Mouse (Mus musculus): ENCODE data around the gene Pik3ap1. TPM values are rescaled to one million over a fixed set of nuclear protein-coding genes. Genes with fewer than 3 reads are reported as not detected.
"Not testable (repeated sequence)": the region's sequence is repeated elsewhere in the genome, so short reads cannot be mapped to it uniquely, and the experiment has no call there.

The Pik3ap1 gene
- polyA plus RNA-seq (2012; rRNA removed) (1.8 and 2.2 TPM in 2 replicates), polyA plus RNA-seq (2014; fragmentation: Nextera tagmentation; extraction: Ambion mirVana) (2.3 and 3.1 TPM in 2 replicates)

DNA sequence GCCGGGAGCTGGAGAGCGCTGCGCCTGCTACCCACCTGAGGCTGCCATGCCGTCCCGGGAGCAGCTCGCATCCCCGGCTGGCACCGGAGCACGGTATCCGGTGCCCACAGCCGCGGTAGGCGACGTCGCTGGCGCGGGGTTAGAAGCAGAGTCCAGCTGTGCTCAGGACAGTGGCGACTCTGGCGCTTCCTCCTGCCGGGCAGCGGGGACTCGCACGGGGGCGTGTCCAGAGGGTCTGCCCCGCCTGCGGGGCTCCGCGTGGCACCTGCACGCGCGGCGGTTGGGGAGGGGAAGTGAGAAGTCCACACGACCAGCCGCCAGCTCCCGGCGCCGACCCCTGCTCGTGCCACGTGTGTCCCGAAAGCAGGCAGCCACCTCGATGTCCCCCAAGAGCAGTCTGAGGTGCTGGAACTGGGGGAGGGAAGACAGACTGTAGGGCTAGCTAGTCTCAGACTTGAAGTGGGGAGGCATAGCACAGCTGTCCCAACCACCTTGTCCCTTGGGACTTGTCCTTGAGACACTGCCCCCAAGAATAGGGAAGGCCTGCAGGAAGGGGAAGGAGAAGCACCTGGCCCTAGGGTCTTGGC lies at the start of gene Pik3ap1:
Pik3ap1 (minus strand) TSS at position 181 of the 587 bp plus-strand sequence.
- H3K27me3 ChIP-seq (ENCODE audit: control insufficient read depth, insufficient read depth, low read length) = peaks cover 11% of the 10 kb centered on the region
- H3K4me3 ChIP-seq (replicated peaks; ENCODE audit: low read length) = peak within 1 kb of the TSS; percentile 48
- H3K9me3 ChIP-seq (ENCODE audit: control insufficient read depth, low read length) = no peaks in the 10 kb centered on the region
- H3K36me3 ChIP-seq (ENCODE audit: control insufficient read depth, insufficient read depth, low read length) = no peaks in the 10 kb centered on the region
- H3K27ac ChIP-seq (replicated peaks; ENCODE audit: low read depth, low read length) = no peak within 1 kb of the TSS
- TF ChIP-seq POLR2A (IDR thresholded peaks at IDR 0.05; ENCODE audit: borderline replicate concordance, extremely low read depth, insufficient read depth, insufficient read length) = no peak
- ATAC-seq (ENCODE audit: low FRiP score, low read depth) (no peak), DNase-seq (ENCODE audit: low spot score) (no peak)
- under 1% methylated on average over 34 of the region's 41 CpGs for WGBS
- H3K9ac ChIP-seq (ENCODE audit: low read depth, low read length, severe bottlenecking) = peak within 1 kb of the TSS; percentile 44
- H3K4me2 ChIP-seq (replicated peaks; ENCODE audit: low read depth, low read length, severe bottlenecking) = peak within 1 kb of the TSS; percentile 95
- peaks cover 5% of the 10 kb centered on the region for H3K4me1 ChIP-seq (ENCODE audit: control insufficient read depth, insufficient read depth, low read length)

DNA sequence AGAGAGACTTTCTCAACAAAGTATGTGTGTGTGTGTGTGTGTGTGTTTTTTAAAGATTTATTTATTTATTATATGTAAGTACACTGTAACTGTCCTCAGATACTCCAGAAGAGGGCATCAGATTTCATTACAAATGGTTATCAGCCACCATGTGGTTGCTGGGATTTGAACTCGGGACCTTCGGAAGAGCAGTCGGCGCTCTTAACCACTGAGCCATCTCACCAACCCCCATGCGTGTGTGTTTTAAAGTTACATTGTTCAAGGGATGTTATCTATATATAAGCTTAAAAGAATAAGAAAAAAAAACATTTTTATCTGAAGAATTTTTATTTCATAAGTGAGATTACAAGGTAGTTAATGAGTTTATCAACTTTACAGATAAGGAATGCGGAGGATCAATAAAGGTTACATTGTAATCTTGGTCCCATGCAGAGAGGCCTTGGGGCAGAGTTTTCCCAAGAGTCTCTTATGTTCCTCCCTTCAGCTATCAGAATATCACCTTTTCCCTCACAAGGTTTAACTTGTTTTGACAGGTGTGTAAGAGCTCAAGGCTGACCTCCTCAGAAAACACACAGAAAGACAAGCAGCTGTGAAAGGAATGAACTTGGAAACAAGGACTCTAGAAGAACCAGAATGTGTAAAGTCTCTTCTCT lies 46.7 kb upstream of the Pik3ap1 start:
- not testable (repeated sequence) for H3K4me1 ChIP-seq (ENCODE audit: control insufficient read depth, insufficient read depth, low read length); ATAC-seq (ENCODE audit: low FRiP score, low read depth); H3K36me3 ChIP-seq (ENCODE audit: control insufficient read depth, insufficient read depth, low read length); H3K9ac ChIP-seq (ENCODE audit: low read depth, low read length, severe bottlenecking); H3K27ac ChIP-seq (replicated peaks; ENCODE audit: low read depth, low read length); DNase-seq (ENCODE audit: low spot score); H3K27me3 ChIP-seq (ENCODE audit: control insufficient read depth, insufficient read depth, low read length); H3K4me2 ChIP-seq (replicated peaks; ENCODE audit: low read depth, low read length, severe bottlenecking); H3K9me3 ChIP-seq (ENCODE audit: control insufficient read depth, low read length); H3K4me3 ChIP-seq (replicated peaks; ENCODE audit: low read length)
- no CpG with 5 or more reads among the region's 6 CpGs for WGBS

GRCm38 (mm10) chr19:41425927-41426772 lies 41.2 kb upstream of the Pik3ap1 start:
- not testable (repeated sequence) for H3K4me2 ChIP-seq (replicated peaks; ENCODE audit: low read depth, low read length, severe bottlenecking); H3K4me1 ChIP-seq (ENCODE audit: control insufficient read depth, insufficient read depth, low read length)
- no CpG with 5 or more reads among the region's 8 CpGs for WGBS

GRCm38 (mm10) chr19:41421264-41421663 lies 36.4 kb upstream of the Pik3ap1 start:
- no peaks in the 10 kb centered on the region for H3K4me1 ChIP-seq (ENCODE audit: control insufficient read depth, insufficient read depth, low read length)
- H3K27ac ChIP-seq (replicated peaks; ENCODE audit: low read depth, low read length) = no peak overlapping the region
- H3K9me3 ChIP-seq (ENCODE audit: control insufficient read depth, low read length) = no peaks in the 10 kb centered on the region
- 46% methylated on average over 2 of the region's 2 CpGs for WGBS
- no peak for DNase-seq (ENCODE audit: low spot score)
- H3K9ac ChIP-seq (ENCODE audit: low read depth, low read length, severe bottlenecking) = no peak overlapping the region
- no peaks in the 10 kb centered on the region for H3K27me3 ChIP-seq (ENCODE audit: control insufficient read depth, insufficient read depth, low read length)
- H3K4me2 ChIP-seq (replicated peaks; ENCODE audit: low read depth, low read length, severe bottlenecking) = no peak overlapping the region
- no peak for ATAC-seq (ENCODE audit: low FRiP score, low read depth)
- H3K36me3 ChIP-seq (ENCODE audit: control insufficient read depth, insufficient read depth, low read length) = no peaks in the 10 kb centered on the region
- no peak for TF ChIP-seq POLR2A (IDR thresholded peaks at IDR 0.05; ENCODE audit: borderline replicate concordance, extremely low read depth, insufficient read depth, insufficient read length)
- no peak overlapping the region for H3K4me3 ChIP-seq (replicated peaks; ENCODE audit: low read length)

More at GRCm38 (mm10) chr19:41425927-41426772, 41.2 kb upstream of the Pik3ap1 start:
- H3K9me3 ChIP-seq (ENCODE audit: control insufficient read depth, low read length); ATAC-seq (ENCODE audit: low FRiP score, low read depth); H3K27ac ChIP-seq (replicated peaks; ENCODE audit: low read depth, low read length); H3K27me3 ChIP-seq (ENCODE audit: control insufficient read depth, insufficient read depth, low read length); H3K9ac ChIP-seq (ENCODE audit: low read depth, low read length, severe bottlenecking); H3K36me3 ChIP-seq (ENCODE audit: control insufficient read depth, insufficient read depth, low read length); DNase-seq (ENCODE audit: low spot score); H3K4me3 ChIP-seq (replicated peaks; ENCODE audit: low read length): not testable (repeated sequence)

GRCm38 (mm10) chr19:41418786-41419185 lies 33.9 kb upstream of the Pik3ap1 start:
- no peak overlapping the region for H3K27ac ChIP-seq (replicated peaks; ENCODE audit: low read depth, low read length)
- no peak overlapping the region for H3K4me2 ChIP-seq (replicated peaks; ENCODE audit: low read depth, low read length, severe bottlenecking)
- H3K4me1 ChIP-seq (ENCODE audit: control insufficient read depth, insufficient read depth, low read length) = no peaks in the 10 kb centered on the region
- WGBS = 71% methylated on average over 2 of the region's 2 CpGs
- ATAC-seq (ENCODE audit: low FRiP score, low read depth) = no peak
- H3K36me3 ChIP-seq (ENCODE audit: control insufficient read depth, insufficient read depth, low read length) = no peaks in the 10 kb centered on the region
- TF ChIP-seq POLR2A (IDR thresholded peaks at IDR 0.05; ENCODE audit: borderline replicate concordance, extremely low read depth, insufficient read depth, insufficient read length) = no peak
- no peak for DNase-seq (ENCODE audit: low spot score)
- no peak overlapping the region for H3K9ac ChIP-seq (ENCODE audit: low read depth, low read length, severe bottlenecking)
- no peaks in the 10 kb centered on the region for H3K9me3 ChIP-seq (ENCODE audit: control insufficient read depth, low read length)
- H3K27me3 ChIP-seq (ENCODE audit: control insufficient read depth, insufficient read depth, low read length) = no peaks in the 10 kb centered on the region
- no peak overlapping the region for H3K4me3 ChIP-seq (replicated peaks; ENCODE audit: low read length)
